Mouse (Mus musculus) spleen, postnatal 36 days (tissue): Measurements from ENCODE around the gene Nav2.
A peak's percentile ranks its signal among the peaks of the same experiment; 100 is the strongest.

Experiments
- DNase-seq, 2 experiments: peaks; one replicate each; pipeline ENCODE4 v3.0.0; 2022; ENCODE audit warnings: low spot score in 2 of 2, mixed read lengths in 1 of 2

The Nav2 gene

DNA sequence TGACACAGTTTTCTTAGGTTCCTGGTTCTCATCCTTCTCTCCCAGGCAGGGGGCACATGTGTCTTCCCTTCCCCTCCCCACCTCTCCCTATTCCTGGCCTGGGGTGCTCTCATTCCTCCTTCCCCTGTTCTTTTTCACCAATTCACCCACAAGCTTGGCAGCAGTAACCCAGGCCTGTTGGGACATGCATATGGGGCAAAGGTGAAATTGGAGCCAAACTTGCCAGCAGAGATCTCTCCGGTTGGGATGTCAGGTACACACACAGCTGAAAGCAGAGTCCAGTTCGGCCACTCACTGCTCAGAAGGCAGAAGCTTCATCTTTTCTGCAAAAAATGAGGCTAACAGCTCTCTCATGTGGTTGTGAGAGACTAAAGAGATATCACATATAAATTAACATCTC, 26.3 kb downstream of the Nav2 start:
- DNase-seq, result no peak

DNA sequence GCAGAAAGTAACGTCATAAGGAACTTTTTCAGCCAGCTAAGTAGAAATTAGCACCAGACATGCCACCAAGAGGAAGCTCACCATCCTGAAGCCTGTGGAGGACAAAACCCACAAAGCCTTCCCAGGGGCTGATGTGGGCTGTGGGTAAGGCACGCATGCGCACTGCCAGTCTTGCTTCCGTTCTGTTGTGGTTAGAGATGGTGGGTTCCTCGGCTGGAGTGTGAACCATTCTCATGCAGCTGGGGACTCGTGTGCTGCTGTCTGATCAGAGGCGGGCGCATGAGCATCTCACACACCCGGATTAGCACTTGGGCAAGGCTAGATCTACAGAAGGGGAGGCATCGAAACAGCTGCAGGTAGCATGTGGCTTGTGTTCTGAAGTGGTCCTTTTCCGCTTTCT, 29.0 kb downstream of the Nav2 start:
- peak; percentile 58 to 61 for DNase-seq

DNA sequence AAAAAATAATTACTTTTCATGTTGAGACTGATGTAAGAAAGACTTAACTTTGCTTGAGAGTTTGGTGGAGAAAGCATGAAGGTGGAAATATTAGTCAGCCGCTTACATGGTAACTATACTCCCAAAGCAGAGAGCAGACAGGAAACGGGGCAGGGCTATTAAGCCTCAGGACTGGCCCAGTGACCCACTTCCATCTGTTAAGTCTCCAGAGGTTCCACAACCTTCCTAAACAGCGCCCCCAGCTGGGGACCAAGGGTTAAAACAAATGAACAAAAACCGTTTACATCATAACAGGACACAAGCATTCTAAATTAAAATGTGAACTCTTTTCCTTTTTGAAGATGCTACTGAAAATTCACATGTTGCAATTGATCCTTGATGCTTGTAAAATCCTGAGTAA, 29.7 kb downstream of the Nav2 start:
- peak in 1 of 2 experiments; percentile 23 for DNase-seq

DNA sequence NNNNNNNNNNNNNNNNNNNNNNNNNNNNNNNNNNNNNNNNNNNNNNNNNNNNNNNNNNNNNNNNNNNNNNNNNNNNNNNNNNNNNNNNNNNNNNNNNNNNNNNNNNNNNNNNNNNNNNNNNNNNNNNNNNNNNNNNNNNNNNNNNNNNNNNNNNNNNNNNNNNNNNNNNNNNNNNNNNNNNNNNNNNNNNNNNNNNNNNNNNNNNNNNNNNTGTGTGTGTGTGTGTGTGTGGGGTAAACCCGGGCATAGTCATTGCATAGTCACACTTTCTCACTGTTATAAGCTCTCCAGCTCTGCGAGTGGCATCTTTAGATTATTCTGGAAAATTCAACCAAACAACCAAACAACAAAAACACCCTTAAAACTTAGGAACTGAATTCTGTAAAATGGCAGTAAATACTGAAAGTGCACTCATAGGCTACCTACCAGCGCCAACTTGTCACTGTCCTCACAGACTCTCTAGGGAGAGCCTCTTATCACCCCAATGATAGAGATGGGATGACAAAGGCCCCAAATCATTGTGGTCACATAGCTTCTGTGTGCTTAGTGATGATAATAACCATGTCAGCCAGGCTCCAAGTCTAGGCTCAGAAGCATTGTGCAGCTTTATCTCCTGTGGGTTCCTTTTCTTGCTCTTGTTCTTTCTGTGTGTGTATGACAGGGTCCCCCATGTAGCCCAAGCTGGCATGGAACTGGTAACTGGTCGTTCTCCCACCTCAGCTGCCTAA, 40.0 kb downstream of the Nav2 start:
- no peak for DNase-seq

DNA sequence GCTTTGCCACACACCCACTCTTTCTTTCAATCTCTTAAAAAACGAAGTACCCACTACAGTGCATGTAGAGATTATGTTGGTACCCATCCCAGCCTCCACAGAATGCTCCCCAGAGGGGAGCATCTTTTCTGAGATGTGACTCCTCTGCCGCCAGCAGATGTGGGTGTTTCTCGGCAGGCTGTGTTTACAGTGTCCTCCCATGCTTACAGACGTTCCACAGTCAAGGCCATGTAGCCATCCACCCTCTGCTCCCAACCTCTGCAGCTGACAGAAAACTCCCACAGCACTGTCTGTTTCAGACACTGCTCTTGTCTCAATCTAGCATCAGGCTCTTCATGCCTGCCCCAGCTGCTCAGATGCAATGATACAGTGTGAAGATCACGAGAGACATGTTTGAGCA, 46.0 kb downstream of the Nav2 start:
- DNase-seq, result no peak

DNA sequence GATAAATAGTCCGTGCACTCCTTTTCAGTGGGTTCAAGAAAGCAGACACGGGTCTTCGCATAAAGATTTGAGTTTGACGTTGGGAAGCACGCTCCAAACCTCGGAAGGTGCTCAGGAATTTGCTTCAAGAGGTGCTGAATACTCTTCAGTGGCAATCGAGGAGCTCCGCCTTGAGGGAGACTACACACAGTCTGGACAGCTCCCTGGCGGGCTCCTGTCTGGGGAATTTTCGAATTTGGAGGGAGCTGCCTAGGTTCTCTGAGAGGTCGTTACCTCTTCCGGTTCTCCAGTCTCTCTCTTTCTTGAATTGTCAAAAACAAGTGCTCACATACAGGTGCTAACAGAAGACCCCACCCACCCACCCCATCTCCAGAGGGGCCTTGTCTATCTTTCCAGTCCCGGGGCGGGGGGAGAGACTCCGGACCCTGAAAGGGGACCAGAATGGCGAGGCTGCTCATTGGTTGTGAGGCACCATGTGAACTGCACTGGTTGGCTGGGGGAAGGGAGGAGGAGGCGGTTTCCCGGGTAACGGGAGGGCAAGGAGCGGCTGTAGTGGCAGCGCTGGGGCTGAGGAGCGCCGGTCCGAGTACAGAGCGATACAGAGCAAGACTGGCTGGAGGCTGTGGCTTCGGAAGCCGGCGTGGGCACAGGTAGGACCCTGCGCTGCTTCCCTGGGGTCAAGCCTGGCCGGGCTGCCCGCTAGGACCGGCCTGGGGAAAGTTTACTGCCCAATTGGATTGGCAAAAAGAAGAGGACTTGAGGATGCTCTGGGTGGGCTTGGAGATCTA, 50.2 kb downstream of the Nav2 start:
- DNase-seq, result no peak

DNA sequence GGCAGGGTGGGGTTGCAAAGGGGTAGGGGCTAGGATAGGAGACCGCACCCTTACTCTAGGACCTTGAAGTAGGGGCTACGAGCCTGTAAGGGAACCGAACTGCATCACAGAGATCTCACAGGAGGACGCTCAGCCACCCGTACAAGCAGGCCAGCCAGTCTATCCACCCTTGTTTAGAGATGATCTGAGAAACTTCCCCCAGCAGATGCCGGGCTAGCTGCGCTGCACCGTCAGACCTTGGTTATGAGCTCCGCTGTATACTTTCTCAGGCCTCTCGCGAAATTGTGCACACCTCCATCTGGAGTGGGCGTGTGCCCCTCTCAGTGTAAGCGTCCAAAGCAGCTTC, 50.8 kb downstream of the Nav2 start:
- no peak for DNase-seq

DNA sequence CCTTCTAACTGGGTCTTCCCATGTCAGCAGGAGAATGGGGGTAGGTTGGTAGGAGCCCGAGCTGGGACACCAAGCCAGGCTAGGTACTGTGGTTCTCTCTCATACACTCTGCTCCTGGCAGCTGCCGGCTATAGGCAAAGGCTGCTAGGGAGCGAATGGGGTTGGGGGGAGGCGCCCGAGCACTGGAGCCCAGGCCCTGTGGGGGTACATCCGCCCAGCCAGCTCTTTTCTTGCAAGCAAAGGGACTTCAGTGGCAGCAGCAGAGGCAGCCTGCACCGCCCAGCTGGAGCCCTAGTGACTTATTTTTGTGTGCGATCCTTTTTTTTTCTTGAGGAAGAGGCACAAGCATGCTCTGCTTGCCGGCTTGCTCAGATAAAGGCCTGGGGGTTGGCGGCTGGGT, 51.6 kb downstream of the Nav2 start:
- no peak for DNase-seq

DNA sequence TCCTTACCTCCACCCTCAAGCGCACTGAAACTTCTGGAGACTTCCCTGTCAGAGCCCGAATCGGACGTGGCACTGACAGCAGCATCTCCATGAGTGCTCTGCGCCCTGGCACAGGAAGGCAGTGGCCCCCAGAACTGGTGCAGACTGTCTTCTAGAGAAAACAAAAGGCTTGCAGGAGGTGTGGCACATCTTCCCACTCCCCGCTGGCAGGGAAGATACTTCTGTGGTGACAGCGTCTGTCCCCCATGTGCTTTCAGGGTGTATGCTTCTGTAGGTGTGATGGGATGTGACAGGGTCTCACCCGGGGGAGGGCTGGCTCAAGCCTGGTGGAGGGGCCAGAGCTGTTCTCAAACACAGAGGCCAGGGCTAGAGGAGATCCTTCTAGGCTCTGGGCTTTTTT, 53.0 kb downstream of the Nav2 start:
- no peak for DNase-seq

DNA sequence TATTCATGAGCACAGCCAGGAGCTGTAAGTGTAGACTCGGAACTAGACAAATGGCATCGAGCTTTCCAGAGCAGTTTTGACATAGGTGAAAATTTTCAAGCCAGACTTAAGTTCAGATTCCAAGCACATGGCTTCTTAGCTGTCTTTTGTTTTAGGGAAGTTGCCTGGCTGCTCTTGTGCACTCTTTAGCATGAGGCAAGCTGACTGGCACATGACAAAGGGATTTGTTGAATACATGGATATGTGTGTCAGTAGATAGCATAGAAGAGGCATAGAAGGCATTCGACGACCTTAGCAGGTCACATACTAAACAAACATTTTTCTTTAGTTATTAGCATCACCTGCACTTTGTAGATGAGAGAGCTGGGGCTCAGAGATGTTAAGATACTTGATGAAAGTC, 53.4 kb downstream of the Nav2 start:
- DNase-seq, result no peak

DNA sequence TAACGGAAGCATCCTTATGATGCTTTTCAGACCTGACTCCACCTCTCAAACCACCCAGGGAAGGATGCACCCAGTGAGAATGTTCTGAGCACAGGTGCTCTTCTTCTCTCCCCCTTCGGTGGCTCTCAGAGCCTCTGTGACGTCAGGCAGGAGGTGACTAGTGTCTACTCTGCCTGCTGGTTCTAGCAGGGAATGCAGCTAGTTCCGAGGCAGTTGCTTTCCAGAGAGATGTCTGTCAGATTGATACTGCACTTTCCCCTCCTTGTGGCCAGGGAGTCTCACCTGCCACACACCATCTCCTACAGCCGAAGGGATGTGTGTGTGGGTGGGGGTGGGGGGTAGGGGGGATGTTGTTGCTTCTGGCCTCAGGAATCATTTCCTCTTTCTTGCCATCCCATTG, 54.6 kb downstream of the Nav2 start:
- no peak for DNase-seq

DNA sequence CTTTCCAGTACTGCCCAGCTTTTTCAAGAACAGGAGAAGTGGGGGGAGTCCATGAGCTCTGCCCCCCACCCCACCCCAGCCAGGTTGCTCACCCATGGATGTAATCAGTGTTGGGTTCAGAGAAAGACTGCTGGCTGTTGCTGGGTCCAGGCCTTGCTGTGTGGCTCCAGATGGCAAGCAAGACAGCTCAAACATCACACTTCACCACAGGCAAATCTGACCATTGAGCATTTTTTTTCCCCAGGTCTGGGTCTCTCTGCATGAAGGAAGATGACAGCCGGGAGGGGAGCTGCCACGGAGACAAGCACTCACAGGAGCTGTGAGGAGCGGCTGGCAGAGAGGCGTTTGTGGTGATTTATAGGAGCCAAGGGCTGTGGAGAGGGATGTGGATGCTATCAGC, 55.0 kb downstream of the Nav2 start:
- DNase-seq, result no peak

DNA sequence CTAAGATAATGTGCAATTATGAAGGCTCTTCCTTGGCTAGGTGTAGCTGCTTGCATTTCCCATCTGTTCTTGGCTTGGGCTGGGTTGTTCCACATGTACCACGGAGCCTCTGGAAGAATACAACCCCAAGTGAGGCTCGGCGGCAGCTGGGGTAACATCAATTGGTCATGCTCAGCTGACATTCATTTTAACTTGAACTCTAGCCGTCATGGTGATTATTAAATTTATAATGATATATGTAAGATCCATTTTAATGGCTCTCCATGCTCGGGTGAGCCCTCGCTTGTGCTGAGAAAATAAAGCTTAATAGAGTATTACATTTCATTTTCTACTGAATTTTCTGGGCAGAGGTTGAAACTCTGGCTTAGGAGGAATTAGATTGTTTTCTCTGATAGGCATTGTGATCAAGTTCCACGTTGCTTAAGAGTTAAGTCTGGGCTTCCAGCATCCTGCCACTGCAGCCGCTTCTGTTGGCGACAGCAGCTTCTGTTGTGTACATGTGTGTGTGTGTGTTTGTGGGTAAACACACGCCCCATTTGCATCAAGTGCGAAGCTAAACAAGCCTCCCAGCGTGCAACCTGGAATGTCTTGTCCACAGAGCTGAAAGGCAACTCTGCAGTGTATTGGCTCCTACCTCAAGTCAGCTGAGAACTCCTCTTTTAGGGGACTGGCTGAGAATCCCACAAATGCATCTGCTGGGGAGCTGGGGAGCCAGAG, 57.4 kb downstream of the Nav2 start:
- DNase-seq, result no peak

DNA sequence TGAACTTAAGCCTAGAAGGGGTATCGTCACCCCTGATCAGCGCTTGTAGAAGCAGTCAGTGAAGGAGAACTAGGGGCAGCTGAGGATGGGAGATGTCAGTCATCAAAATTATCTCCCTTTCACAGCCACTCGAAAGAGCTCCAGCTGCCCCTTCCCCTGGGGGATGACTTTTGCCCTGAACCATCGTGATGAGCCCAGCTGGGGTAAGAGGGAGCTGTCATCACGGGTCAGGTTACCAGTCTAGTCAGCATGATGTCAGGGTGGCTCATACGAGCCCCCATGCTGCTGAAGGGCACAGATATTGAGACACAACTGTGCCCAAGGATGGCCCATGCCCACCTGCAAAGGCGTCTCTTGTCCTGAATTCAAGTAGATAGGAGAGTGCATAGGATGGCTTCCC, 72.5 kb downstream of the Nav2 start:
- no peak for DNase-seq

DNA sequence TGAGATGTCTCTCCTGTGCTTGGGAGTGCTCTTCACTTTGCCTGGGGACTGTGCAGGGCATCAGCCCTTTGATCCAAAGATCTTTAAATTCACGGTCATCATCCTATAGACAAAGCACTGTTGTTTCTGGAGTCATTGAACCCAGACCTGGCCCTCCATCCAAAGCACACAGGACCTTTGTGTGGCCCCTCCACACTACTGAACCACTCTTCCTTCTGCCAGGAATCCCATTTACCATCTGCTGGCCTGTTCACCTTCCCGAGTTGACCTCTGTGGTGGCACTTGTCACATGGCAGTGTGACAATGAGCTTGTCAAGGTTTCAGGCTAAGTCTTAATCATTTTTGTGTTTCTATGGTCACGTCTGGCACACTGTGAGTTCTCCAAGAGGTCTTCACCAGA, 73.3 kb downstream of the Nav2 start:
- DNase-seq, result no peak

DNA sequence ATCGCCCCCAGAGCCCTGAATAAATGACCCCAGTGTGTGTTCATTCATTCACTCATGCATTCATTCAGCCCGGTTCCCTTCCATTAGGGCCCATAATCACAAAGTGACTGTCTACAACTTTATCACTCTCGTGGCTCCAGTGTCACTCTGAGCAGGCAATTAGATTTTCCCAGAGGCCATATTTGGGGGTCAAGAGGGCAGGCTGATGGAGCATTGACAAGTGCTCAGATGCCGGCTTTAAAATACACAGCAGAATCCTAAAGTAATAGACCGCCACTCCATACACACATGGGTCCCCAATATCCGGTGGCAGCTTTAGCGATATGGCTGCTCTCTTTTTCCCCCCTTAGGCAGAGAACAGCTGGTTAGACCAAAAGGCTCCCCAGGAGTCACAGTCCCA, 74.1 kb downstream of the Nav2 start:
- no peak for DNase-seq

DNA sequence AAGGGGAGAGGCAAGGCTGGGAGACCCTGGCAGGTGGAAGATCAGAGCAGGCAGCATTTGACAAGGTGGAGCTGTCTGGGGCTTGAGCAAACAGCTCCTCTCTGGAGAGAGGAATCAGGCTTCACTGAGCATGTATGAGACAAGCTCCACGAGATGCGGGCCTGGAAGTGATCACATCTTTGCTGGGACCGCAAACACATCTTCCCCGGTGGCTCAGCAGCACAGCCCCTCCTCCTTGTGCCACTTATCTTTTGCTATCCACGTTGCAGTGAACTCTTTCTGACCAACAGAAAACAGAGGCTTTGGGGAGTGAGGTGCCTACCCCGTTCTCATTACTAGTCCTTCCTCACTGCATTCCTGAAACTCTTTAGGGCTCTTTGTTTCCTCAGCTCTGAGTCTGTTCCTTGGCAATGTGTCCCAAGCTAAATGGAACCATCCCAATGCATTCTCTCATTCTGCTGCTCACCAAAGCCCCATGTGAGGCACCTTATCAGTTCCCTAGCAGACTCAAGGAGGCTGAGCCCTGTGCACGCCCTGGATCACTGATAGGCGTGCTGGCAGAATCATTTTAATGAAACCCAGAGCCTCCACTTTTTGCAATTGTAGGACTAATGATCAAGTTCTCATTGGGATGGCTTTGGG, 83.5 kb downstream of the Nav2 start:
- DNase-seq, result peak; percentile 39 to 65

DNA sequence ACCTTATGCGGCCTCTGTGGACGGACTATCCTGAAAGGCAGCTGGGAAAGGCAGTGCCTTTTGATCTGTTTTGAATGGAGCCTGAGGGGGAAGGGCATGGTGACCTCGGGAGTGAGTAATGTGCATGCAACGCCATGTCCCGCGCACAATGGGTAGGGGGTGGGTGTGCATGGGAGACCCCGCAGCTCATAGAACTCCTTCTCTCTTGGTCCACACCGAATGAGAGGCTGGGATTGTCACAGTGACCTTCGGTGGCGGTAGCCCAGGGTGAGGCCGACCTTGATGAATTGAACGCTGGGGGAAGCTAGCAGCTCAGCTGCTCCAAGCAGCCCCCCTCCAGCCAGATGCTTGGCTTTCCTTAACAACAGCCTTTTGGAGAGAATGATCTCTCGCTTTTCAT, 86.7 kb downstream of the Nav2 start:
- no peak for DNase-seq

DNA sequence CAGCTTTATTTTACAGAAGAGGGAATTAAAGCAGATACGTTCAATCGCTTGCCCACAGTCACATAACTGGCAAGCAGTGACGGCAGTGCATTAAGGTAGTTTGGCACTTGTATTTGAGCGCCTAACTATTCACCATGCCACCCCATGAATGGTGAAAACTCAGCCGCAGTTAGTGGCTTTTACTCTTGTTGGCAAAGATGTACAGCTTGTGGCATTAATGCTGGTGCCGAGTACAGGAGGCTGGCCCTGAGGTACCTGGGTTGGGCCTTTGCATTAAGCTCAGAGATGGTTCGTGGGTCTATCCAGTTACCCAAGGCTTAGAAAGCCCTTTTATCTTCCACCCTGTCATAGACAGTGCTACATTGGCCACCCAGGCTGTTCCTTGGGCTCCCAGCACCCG, 87.2 kb downstream of the Nav2 start:
- no peak for DNase-seq

DNA sequence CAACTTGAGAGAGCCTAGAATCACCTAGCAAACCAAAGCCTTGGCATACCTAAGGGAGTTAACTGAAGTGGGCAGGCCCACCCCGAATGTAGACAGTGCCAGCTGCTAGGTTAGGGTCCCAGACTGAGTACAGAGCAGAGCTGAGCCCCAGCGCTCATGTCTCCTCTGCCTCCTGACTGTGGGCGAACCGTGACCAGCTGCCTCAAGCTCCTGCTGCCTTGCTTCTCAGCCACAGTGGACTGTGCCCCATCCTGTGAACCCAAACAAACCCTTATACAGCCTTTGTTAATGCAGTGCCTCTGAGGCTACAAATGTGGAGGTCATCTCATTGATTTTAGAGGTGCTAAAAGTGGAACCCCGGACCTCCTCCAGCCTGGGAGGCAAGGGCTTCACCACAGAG, 88.3 kb downstream of the Nav2 start:
- no peak for DNase-seq

DNA sequence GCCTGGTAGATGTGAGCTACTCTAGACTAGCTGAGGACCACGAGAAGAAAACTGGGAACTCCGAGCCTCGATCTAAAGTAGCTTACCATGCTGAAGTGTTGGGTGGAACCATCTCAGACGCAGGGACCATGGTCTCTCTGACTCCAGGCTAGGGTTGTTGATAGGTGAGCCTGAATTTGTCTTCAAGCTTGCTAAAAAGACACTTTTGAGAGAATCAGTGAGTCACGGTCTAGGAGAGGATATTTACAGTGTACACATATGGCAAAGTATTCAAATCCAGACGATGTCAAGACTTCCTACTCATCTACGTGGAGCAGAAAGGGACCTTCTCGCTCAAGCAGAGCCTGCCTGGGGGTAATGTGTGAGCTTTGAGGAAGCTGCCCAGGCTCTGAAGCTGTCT, 89.6 kb downstream of the Nav2 start:
- DNase-seq, result no peak

DNA sequence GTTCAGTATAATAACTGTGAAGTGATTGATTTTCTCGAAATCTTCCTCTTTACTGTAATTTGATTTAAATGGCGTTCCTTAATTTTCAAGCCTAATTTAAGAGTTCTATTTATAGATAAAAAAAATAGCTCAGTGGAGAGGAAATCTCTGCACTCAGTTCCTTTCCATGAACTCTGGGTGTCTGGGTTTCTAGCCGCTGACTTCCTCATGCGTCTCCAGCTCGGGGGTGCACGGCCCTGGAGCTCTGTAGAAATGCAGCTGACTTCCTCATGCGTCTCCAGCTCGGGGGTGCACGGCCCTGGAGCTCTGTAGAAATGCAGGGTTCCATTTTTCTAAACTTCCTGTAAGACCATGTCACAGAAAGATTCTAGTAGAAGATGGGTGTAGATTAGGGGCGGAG, 90.1 kb downstream of the Nav2 start:
- peak in 1 of 2 experiments; percentile 12 for DNase-seq

DNA sequence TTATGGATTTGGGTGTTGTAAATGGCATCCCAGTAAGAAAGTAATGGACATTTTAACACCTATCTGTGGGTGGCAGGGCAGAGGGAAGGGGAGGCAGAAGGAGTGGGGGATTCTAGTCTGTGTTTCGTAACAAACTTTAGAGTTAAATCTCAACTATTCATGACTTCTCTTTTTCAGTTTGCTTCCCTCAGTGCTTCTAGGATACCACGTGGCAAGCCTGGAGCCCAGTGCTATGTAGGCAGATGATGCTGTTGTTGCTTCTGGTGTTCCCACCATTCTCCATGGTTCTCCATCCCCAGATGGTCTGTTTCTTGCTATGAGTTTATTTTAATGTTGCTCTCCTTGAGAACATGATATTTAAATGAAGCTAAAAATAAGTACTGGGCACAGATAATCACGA, 92.3 kb downstream of the Nav2 start:
- no peak for DNase-seq
